Comparison of ENCODE assay signal across 28 mouse cellular contexts in genomic region chr7:27818526-27819110, GRCm38 (mm10).
"Had no signal": no experiment of that assay in that cellular context is flagged by ENCODE, and none has a peak within 500 bp of the region (broad histone marks: within the 10 kb centered on the region; RNA-seq: fewer than 3 reads in every experiment).

No protein-coding gene starts in this region.

- H3K4me1 ChIP-seq: heart, embryonic 13.5 days; heart, embryonic 15.5 days; hindbrain, embryonic 10.5 days; hindbrain, embryonic 13.5 days; hindbrain, embryonic 15.5 days; kidney, embryonic 15.5 days; limb, embryonic 13.5 days; limb, embryonic 15.5 days; liver, embryonic 12.5 days had no signal

- H3K27me3 ChIP-seq: heart, embryonic 13.5 days; heart, embryonic 15.5 days; hindbrain, embryonic 13.5 days; hindbrain, embryonic 15.5 days; kidney, embryonic 15.5 days; limb, embryonic 13.5 days; limb, embryonic 15.5 days; liver, embryonic 12.5 days had no signal

- H3K4me3 ChIP-seq: gastrocnemius, adult 2 months; heart, adult 2 months; heart, embryonic 13.5 days; heart, embryonic 15.5 days; hindbrain, embryonic 10.5 days; hindbrain, embryonic 13.5 days; hindbrain, embryonic 15.5 days; kidney, embryonic 15.5 days; limb, embryonic 13.5 days; limb, embryonic 15.5 days; liver, embryonic 12.5 days had no signal

- H3K27ac ChIP-seq: gastrocnemius, adult 2 months; heart, adult 2 months; heart, embryonic 13.5 days; heart, embryonic 15.5 days; hindbrain, embryonic 10.5 days; hindbrain, embryonic 13.5 days; hindbrain, embryonic 15.5 days; hindbrain, postnatal 0 days; kidney, embryonic 15.5 days; kidney, postnatal 0 days; limb, embryonic 13.5 days; limb, embryonic 15.5 days; liver, embryonic 12.5 days; liver, embryonic 14.5 days had no signal

- DNase-seq: gastrocnemius, adult 2 months; gastrocnemius, postnatal 10 days; gastrocnemius, postnatal 25 days; heart, adult 2 months; heart, postnatal 14 days; heart, postnatal 4 days; kidney, adult 11 months; kidney, adult 2 months; kidney, adult 9 months; kidney, postnatal 14 days; kidney, postnatal 36 days; layer of hippocampus, adult 9-11 months; layer of hippocampus, postnatal 36 days; left cerebral cortex, postnatal 4 days had no signal

- H3K9ac ChIP-seq: heart, embryonic 13.5 days; heart, embryonic 15.5 days; hindbrain, embryonic 13.5 days; hindbrain, embryonic 15.5 days; kidney, embryonic 15.5 days; limb, embryonic 13.5 days; limb, embryonic 15.5 days; liver, embryonic 12.5 days; liver, embryonic 14.5 days had no signal

- H3K4me2 ChIP-seq: heart, embryonic 11.5 days; heart, embryonic 13.5 days; heart, embryonic 15.5 days; hindbrain, embryonic 13.5 days; hindbrain, embryonic 15.5 days; kidney, embryonic 15.5 days; limb, embryonic 13.5 days; limb, embryonic 15.5 days; liver, embryonic 12.5 days had no signal

- H3K9me3 ChIP-seq: heart, embryonic 13.5 days; heart, embryonic 15.5 days; hindbrain, embryonic 10.5 days; hindbrain, embryonic 13.5 days; kidney, embryonic 15.5 days; limb, embryonic 13.5 days; limb, embryonic 15.5 days; liver, embryonic 12.5 days had no signal

- ATAC-seq: hindbrain, postnatal 0 days; intestine, embryonic 16.5 days; liver, embryonic 12.5 days had no signal
